Mouse (Mus musculus) left cerebral cortex, postnatal 10 days (tissue): ENCODE measurements around the gene Spata46. TPM values are rescaled to one million over a fixed set of nuclear protein-coding genes. Genes with fewer than 3 reads are reported as not detected.

Source experiments
- DNase-seq, 2 experiments: peaks; one replicate each; pipeline ENCODE4 v3.0.0; 2021 to 2022; ENCODE audit warnings: low spot score in 2 of 2, mixed read lengths in 1 of 2; ENCODE audit errors: extremely low spot score in 1 of 2
- intact Hi-C: fragments of 180-260 bp; cut with DNase I; formaldehyde crosslinking; loops from one replicate; pipeline ENCODE4 v1.15.1; 2025
- total RNA-seq, 2 experiments: library from RNA; stranded (reverse); gene quantifications; 2 replicates each; pipeline ENCODE4 v1.2.3; 2021

Gene Spata46
- total RNA-seq, result not detected

DNA sequence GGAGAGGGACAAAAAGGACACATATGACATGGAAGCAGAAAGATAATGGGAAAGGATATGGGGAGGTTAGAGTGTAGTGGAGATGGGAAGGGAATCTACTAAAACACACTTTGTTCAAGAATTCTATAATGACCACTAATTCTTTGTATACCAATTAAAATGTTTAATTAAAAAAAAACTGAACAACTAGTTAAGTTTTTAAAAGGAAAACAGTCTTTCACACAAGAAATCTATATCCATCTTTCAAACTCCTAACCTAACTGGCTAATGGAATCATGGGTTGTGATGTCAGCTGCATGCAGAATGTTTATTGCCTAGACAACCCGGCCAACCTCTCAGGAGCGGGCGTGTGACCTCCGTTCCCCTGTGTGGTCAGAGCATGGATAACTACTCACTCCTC is at the start of gene Spata46:
Spata46 (plus strand) TSS at position 301 of the 400 bp plus-strand sequence.
- intact Hi-C loops, result no loop called here
- DNase-seq, result no peak

DNA sequence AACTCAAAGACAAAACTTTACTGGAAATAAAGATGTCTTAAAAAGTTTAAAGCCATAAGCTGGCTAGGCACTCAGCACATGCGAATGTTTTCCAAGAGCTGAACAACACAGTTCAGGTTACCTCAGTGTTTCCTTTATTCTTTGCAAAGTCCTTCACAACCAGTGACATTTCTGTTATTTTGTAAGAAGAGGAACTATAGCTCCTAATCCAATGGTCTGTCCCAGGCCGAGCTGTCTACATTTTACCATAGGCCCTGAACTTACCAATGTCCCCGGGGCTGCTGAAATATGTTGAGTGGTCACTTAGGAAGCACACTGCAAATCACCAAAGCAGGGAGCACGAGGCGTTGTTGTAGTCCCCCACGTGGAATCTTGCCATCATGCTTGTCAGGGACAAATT is 38.3 kb upstream of the Spata46 start:
- intact Hi-C loops, result no loop called here
- DNase-seq, result no peak

DNA sequence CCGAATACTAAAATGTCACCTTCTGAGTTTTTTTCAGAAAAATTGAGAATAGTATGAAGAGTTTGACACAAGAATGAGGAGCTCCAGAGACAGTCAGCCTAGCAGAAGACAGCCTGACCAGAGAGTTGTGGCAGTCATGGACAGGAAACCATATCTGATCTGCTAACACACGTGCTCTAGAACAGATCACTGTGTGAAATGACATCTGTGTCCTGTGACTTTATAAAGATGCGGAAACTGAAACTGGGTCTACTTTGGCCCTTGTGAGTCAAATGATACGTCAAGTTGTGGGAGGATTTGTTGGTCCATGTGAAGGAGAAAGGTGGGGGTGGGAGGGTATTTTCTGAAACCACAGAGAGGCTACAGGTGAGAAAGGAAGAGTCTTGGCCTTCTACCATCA is 37.9 kb upstream of the Spata46 start:
- intact Hi-C loops, result no loop called here
- no peak for DNase-seq

DNA sequence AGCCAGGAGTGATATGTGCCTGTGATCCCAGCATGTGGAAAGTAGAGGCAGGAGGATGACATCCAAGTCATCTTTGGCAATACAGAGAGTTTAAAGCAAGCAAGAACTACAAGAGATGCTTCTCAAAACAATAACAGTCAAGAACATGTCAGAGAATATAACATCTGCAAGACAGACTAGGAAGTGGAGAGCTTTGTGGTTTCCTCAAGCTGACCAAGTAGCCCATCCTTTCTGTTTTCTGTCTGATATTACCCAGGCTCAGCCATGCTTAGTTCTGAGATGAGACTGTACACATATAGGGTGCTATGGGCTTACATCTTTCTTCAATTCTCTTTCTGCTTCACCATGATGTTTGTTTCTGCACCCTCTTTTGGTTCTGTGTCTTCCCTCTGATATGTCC is 35.4 kb upstream of the Spata46 start:
- intact Hi-C loops, result no loop called here
- no peak for DNase-seq

DNA sequence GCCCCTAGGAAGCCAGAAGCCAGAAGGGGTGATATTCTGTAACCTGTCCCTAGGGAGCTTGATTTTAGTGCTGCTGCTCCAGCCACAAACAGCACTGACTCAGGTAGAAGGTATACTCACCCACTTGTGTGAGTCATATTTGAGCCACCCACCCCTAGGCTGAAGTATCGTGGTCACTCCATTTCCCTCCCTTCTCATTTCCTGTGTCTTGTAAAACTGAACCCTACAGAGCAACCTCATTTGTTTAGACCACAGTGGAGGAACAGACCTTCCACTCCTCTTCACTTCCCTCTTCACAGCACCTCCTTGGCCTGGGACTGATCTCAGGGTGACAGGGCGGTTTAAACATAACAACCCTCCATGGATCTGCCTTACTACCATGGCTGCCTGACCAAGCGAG is 31.6 kb upstream of the Spata46 start, which contains the start of gene Sh2d1b1:
Sh2d1b1 (plus strand) TSS at position 305 of the 400 bp plus-strand sequence.
- intact Hi-C loops, result no loop called here
- DNase-seq, result no peak

DNA sequence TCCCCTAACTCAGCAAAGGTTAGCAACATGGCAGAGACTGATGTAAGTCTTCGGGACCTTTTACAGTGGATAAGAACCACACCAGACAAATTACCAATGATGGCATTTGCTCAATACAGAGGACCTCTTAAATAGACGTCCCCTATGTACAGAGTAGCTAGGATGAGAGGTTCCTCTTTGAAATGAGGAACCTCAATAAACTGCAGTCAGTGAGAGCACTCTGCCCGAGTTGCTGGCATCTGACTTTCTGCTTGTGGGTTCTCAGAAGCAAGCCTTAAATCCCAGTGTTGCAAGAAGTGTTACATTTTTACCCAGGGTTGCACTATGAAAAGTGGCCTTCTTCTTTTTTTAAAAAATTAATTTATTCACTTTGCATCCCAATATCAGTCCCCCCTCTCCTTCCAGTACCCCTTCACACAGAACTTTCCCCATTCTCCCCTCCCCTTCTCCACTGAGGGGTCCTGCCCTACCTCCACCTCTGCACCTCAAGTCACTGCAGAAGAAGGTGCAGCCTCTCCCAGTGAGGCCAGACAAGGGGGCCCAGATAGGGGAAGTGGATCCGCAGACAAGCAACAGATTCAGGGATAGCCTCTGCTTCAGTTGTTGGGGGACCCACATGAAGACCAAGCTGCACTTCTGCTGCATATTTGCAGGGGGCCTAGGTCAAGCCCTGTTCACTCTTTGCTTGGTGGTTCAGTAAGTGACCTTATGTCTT is 26.0 kb upstream of the Spata46 start:
- DNase-seq, result no peak
- intact Hi-C loops, result no loop called here

DNA sequence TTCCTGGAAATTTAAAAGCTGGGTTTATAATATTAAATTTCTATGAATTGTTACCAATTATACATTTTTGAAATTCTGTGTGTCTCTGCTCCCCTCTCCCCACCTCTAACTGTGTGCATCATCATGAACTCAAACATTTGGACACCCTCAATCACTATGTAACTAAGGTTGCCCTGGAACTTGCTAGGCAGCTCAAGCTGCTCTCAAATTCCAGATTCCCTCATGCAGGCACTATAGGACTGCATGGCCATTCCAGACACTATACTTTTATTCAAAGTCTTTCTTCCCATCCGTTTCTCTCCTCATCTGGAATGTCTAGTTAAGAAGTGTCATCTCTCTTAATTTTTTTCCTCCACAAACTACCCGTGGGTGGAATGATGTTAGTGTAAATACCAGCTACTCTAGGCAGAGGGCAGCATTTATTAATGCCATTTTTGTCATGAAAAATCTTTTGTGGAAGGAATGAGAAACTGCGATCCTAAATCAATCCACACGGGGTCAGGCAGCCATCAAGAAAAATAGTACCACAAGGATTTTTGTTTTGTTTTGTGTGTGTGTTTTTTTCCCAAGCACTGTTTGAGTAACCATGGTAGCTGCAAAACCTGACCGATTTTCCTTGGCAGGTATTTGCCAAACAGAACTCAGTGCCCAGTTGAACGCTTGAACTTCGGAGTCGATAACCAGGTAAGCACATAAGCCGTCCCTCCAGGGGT is 16.2 kb upstream of the Spata46 start:
- DNase-seq, result peak in 1 of 2 experiments; percentile 73
- intact Hi-C loops, result loop anchor here (1.0 to 10.0 kb wide), 2 partner anchors 202 to 321 kb away; no protein-coding TSS in a partner anchor

DNA sequence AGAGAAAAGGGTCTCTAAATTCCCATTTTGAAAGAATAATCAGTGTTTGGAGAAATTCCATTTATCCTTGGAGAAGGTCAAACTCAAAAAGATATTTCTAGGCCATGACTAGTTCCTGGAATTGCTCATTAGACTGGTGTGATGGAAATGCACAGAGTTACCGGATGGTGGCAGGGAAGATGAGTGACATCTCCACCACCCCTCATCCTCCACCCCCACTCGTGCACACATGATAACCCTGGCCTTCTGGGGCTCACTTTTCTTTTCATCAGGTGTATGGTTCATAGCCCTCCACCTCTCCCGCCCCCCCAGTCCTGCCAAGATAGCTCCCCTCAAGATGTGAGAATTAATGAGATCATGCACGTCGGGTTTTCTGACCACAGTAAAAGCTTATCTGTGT is 15.3 kb upstream of the Spata46 start:
- intact Hi-C loops, result loop anchor here (10.0 kb wide), 1 partner anchor 202 kb away; no protein-coding TSS in a partner anchor
- no peak for DNase-seq

DNA sequence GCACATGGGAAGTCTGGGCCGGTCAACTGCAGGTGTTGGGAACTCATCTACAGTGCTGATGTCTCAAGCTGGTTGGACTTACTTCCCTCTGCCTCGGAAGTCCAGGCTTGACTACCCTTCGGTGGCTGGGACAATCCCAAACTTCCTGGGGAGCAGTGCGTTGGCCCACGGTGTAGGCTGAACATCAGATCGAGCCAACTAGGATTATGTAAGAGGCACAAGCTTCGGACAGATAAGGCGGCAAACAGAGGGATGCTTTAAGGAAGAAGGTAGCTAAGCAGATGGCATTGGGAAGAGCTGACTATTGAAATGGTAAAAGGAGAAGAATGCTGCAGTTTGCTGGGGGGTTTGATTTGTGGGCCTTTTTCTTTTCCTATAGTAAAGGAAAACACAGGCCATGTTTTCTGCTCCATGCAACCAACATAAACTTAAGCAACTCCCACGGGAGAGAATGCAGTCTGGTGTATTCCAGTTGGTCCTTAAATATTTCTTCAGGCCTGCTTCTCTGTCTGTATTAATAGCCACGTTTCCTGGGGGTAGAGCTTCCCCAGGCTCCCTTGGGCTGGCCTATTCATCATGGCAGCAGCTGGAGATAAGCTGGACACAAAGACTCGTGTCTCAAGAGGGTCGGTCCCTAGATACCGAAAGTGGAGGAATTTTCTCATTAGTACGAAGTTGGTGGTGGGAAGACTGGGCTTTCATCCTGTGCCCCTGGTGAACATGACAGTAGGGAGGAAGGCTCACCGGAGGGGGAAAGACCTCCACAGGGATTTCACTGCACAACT is 13.6 kb upstream of the Spata46 start:
- DNase-seq, result no peak
- intact Hi-C loops, result loop anchor here (10.0 kb wide), 1 partner anchor 200 kb away; no protein-coding TSS in a partner anchor

DNA sequence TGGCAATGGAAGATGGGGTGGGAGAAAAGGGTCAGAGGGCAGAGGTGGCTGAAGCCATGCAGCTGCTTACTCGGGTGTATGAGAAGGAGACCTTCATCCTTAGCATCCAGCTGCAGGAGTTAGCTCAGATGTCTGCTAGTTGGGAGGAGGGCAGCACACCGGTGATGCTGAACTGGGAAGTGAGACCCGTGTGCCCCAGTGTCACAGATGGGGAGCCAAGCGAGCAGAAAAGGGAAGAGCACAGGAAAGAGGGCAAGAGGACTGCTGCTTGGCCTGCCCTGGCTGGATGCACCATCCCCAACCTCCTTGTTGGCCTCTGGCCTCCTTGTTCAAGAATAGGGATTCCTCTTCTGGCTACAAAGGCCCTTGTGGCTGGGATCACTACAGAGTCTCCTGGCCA is 9.1 kb upstream of the Spata46 start:
- no peak for DNase-seq
- intact Hi-C loops, result loop anchor here (10.0 kb wide), 1 partner anchor 195 kb away; no protein-coding TSS in a partner anchor

DNA sequence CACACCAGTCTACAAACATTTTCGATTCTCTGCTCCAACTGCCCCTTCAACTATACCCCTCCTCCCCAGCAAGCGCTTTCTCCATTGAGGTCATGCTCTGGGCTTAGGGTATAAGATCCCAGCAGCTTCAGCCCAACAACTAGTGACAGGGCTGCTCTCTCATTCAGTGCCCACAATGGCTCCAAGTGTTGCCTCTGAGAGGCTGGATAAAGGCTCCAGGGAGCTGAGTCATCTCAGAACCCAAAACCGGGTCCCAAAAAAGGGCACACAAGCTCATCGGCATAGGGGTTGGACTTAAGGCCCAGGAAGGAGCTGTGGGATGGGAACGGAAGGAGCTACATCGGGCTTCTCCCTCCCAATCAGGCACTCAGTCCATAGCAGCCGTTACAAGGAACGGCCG is 6.9 kb upstream of the Spata46 start:
- intact Hi-C loops, result no loop called here
- no peak for DNase-seq

DNA sequence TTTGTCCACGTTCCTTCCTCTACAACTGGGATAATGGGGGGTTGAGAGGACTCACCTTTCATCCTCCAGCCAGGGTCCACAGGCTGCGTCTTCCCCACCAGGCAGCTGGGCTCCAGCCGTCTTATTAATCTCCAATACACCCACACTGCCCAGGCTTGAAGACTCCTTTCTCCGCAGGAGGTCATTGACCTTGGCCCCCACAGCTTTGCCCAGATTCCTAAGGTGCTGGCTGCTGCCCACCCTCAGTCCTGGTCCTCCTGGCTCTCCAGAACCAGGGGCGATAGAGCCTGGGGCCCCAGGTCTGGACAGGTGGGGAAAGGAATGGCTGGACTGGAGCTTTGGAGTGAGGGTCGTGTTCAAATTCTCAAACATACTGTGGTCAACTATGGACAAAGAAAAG is 6.1 kb upstream of the Spata46 start:
- intact Hi-C loops, result no loop called here
- no peak for DNase-seq

DNA sequence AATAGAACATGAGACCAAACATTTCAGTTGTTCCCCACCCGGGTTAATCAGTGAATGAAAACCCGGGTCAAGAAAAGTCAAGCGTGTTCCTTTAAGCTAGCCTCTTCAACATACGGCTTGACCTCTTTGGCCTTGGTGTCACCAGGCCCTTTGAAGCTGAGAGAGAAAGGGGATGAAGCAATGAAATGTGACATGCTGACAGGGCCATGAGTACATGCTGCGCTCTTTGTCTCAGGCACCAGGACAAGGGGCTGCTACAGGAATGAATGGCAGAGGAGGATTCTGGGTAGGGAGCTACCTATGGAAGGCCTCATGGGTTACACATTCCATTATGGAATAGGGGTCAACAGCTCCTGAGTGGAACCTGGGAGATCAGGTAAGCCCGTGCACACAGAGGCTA is 5.5 kb upstream of the Spata46 start:
- DNase-seq, result no peak
- intact Hi-C loops, result no loop called here

DNA sequence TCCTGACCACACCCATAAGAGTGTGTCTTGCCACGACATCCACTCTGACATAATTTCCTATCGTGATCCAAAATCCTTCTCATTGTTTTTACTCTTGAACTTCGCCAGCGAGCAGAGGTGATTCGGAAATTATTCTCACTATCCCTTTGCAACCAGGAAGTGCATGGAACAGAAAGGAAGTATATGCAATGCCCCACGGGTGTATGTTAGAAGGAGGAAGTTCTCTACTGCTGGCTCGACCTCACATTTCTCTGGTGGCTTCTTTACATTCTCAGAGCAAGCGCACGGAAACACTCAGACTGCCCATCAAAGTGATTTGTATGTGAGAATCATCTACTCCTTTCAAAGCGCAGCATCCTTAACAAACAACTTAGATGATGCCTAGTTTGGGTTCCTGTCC is 3.6 kb upstream of the Spata46 start:
- intact Hi-C loops, result no loop called here
- no peak for DNase-seq

DNA sequence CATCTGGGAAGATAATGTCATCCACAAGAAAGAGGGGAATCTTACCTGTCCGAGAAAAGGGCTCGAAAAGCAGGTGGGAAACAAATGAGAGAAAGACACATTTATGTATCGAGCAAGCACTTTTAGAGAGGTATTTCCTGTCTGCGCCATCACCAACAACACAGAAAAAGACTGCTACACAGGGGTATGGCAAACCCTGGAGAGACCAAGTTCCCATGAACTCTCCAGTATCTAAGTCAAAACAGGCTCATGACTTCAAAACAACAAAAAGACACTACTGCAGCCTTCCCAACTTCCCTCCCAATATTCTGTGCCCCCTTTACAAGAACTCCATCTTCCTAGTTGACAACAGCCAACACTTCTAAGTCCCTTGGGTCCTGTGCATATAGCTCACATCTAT is 2.4 kb upstream of the Spata46 start, which contains the start of gene Gm7694:
Gm7694 (minus strand) TSS at position 101 of the 400 bp plus-strand sequence.
- intact Hi-C loops, result no loop called here
- no peak for DNase-seq

DNA sequence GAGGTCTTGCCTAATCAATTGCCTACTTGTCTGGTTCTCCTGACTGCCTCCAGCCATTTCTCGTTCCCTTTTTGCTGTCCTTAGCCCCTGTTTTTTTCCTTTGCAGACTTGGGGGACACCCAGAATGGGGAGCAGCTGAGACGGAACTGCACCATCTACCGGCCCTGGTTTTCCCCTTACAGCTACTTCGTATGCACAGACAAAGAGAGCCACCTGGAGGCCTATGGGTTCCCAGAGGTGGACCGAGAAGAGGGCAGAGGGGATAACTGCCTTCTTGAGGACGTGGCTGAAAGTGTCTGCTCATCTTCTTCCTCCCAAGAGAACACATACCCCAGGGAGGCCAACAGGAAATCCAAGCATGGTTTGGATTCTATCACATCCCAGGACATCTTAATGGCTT is 2.8 kb downstream of the Spata46 start:
- no peak for DNase-seq
- intact Hi-C loops, result no loop called here

DNA sequence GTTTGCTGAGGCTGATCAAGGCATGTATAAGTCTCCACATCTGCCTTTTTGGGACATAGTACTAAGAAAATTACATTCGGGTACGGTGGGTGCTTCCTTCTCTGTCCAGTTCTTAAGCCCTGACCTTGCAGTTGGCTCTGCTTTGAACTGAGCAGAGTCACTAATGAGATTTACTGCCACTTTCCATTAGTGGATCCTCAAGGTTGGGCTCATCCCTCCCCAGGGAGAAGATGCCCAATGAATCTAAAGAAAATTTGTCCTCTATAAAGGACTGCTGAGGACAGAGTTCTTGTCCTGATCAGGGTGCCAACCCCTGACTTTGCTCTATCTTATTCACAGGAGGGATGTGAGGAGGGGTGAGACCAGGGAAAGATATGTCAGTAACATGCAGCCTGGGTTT is 13.4 kb downstream of the Spata46 start:
- intact Hi-C loops, result no loop called here
- DNase-seq, result no peak

DNA sequence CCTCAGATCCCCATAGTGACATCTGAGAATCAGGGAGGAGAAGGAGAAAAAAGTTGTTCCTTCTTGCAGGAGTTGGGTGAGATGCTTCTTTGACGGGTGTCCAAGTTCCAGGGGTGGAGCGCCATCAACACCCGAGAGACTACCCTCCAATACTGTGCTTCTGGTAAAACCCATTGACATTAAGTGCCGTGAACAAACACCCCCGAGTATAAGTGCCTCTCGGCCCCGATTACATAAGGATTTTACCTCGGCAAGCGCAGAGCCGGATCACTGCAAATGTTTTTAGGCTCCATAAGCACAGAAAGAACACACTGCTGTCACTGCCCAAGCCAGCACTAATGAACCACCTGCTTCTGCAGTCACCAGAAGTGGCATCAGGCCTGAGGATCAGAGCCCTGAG is 14.4 kb downstream of the Spata46 start:
- intact Hi-C loops, result no loop called here
- no peak for DNase-seq

DNA sequence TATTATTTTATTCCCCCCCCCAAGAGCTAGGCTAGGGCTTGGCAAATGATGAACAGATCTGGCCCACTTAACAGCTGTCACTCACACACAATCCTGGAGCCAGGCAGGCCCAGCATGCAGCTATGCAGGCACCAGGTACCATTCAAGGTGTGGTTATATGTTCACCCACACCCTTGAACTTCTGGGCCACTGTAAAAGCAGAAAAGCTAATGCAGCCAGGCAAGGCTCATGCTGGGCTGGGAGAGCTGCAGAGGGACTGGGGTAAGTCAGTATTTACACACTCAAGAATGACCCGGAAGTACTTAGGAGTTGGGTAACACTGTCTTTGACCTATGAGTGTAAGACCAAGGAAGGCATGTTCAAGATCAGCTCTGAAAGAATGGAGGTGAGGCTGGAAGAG is 15.7 kb downstream of the Spata46 start:
- intact Hi-C loops, result no loop called here

More for the DNA sequence above, 15.7 kb downstream of the Spata46 start:
- DNase-seq, result no peak
